In genomic region chr10:8518141-8519013, GRCm38 (mm10) we compare ENCODE assay signal across 8 mouse cellular contexts. TPM values are rescaled to one million over a fixed set of nuclear protein-coding genes. Genes with fewer than 3 reads are reported as not detected.
A peak's percentile ranks its signal among the peaks of the same experiment; 100 is the strongest.
DNase-seq lines count a peak whose midpoint lies in the region; ATAC-seq and TF ChIP-seq lines count a peak whose summit lies in the region.

TSS of gene Ust (minus strand) at chr10:8518825.

- intact Hi-C loops in left cerebral cortex, adult 2 months (cut with DNase I), result loop anchor here (2.0 to 10.0 kb wide), 4 partner anchors 91 to 634 kb away; no protein-coding TSS in a partner anchor

- DNase-seq in WW6 (ENCODE audit: low read depth, low spot score), result peak; percentile 61
- DNase-seq in cerebellum, postnatal 25 days, result peak; percentile 84 to 86
- peak; percentile 84 for DNase-seq in gastrocnemius, adult 18-20 months (ENCODE audit: low spot score)
- peak; percentile 64 for DNase-seq in hindbrain, embryonic 14.5 days (ENCODE audit: low spot score)
- peak; percentile 55 to 65 for DNase-seq in left cerebral cortex, adult 2 months (ENCODE audit: extremely low spot score in 1 of 2, low spot score in 2 of 2)
- DNase-seq in lung, postnatal 4 days, result peak; percentile 83 to 91
- peak; percentile 53 for DNase-seq in right cerebral cortex, adult 18-20 months
- DNase-seq in urinary bladder, postnatal 10 days (ENCODE audit: low spot score), result peak; percentile 54

- H3K27ac ChIP-seq in hindbrain, embryonic 14.5 days, result no peak within 1 kb of the TSS
- peak within 1 kb of the TSS; percentile 16 for H3K27ac ChIP-seq in left cerebral cortex, adult 2 months

- H3K4me3 ChIP-seq in hindbrain, embryonic 14.5 days (replicated peaks; ENCODE audit: low read length), result peak within 1 kb of the TSS; percentile 68
- peak within 1 kb of the TSS; percentile 85 for H3K4me3 ChIP-seq in left cerebral cortex, adult 2 months

- peaks cover 8% of the 10 kb centered on the region for H3K4me1 ChIP-seq in hindbrain, embryonic 14.5 days (replicated peaks; ENCODE audit: control insufficient read depth, insufficient read depth, low read length)

- 0 out of 2 replicates have a peak, but pooled peaks cover 6% of the 10 kb centered on the region for H3K27me3 ChIP-seq in hindbrain, embryonic 14.5 days (ENCODE audit: control insufficient read depth, insufficient read depth, low read length)

- ATAC-seq in hindbrain, embryonic 14.5 days (ENCODE audit: low FRiP score), result peak; percentile 88

- no peaks in the 10 kb centered on the region for H3K9me3 ChIP-seq in hindbrain, embryonic 14.5 days (ENCODE audit: control insufficient read depth, low read length)

- no peaks in the 10 kb centered on the region for H3K36me3 ChIP-seq in hindbrain, embryonic 14.5 days (replicated peaks; ENCODE audit: control insufficient read depth, insufficient read depth)

- no peak for TF ChIP-seq CTCF in left cerebral cortex, adult 2 months (IDR thresholded peaks at IDR 0.05)

- H3K4me2 ChIP-seq in hindbrain, embryonic 14.5 days (replicated peaks), result peak within 1 kb of the TSS; percentile 86

- peak within 1 kb of the TSS; percentile 68 for H3K9ac ChIP-seq in hindbrain, embryonic 14.5 days

- WGBS in hindbrain, embryonic 14.5 days, result under 1% methylated on average over 63 of the region's 78 CpGs

RNA-seq across cellular contexts. Expression of gene Ust, which starts in this region (rescaled TPM):
- 1 to 10 TPM; 1.1 to 1.2 TPM for total RNA-seq in gastrocnemius, adult 18-20 months (2021)
- polyA plus RNA-seq in hindbrain, embryonic 14.5 days (2014; fragmentation: Nextera tagmentation; extraction: Ambion mirVana), result 10.6 and 10.7 TPM in 2 replicates
- 10 to 100 TPM; 16.9 to 22.6 TPM for total RNA-seq in left cerebral cortex, adult 2 months (2021)

Comparison
In these comparisons a context has a peak if more than half of its experiments do, and no peak if none do; other contexts are left out.
1. RNA of gene Ust (total RNA-seq): 16.9 to 22.6 TPM in left cerebral cortex, adult 2 months; 1.1 to 1.2 TPM in gastrocnemius, adult 18-20 months; every median in the first group is over 4 times any median in the second.
2. Peak in every context shown above with its lines, with median percentiles within 50 percentile points of each other: DNase-seq.